Mouse (Mus musculus) myocyte (in vitro differentiated cells): Measurements from ENCODE around the gene Prcd.

Experiments
- E2F4 ChIP-seq: IDR thresholded peaks from one replicate; pipeline ENCODE4 v1.6.1; 2011; ENCODE audit warnings: mild to moderate bottlenecking, control low read depth, moderate library complexity; ENCODE audit not compliant: insufficient read depth
- MAX ChIP-seq: IDR thresholded peaks from one replicate; pipeline ENCODE4 v1.6.1; 2011; ENCODE audit warnings: low read depth, mild to moderate bottlenecking, control low read depth
- MYOD1 ChIP-seq, 3 experiments: IDR thresholded peaks; one replicate each; pipeline ENCODE4 v1.6.1; 2011; ENCODE audit warnings: control low read depth in 2 of 3, low read depth in 2 of 3, mild to moderate bottlenecking in 2 of 3, moderate library complexity in 1 of 3; ENCODE audit not compliant: insufficient read length in 2 of 3, control insufficient read depth in 1 of 3
- POLR2A ChIP-seq: IDR thresholded peaks from one replicate; pipeline ENCODE4 v1.6.1; 2011; ENCODE audit warnings: low read depth, mild to moderate bottlenecking, control low read depth, moderate library complexity; ENCODE audit not compliant: insufficient read length
- POLR2AphosphoS2 ChIP-seq: IDR thresholded peaks from one replicate; pipeline ENCODE4 v1.6.1; 2011; ENCODE audit warnings: low read depth, control low read depth; ENCODE audit not compliant: insufficient read length
- REST ChIP-seq: IDR thresholded peaks from one replicate; pipeline ENCODE4 v1.6.1; 2011; ENCODE audit warnings: mild to moderate bottlenecking, control low read depth, moderate library complexity; ENCODE audit not compliant: insufficient read depth, insufficient read length
- SRF ChIP-seq: IDR thresholded peaks from one replicate; pipeline ENCODE4 v1.6.1; 2011; ENCODE audit warnings: low read depth; ENCODE audit not compliant: control insufficient read depth, insufficient read length
- TCF12 ChIP-seq: IDR thresholded peaks from one replicate; pipeline ENCODE4 v1.6.1; 2011; ENCODE audit warnings: mild to moderate bottlenecking, control low read depth; ENCODE audit not compliant: poor library complexity, insufficient read depth, severe bottlenecking
- USF1 ChIP-seq: IDR thresholded peaks from one replicate; pipeline ENCODE4 v1.6.1; 2011; ENCODE audit warnings: low read depth, mild to moderate bottlenecking, control low read depth, moderate library complexity

DNA sequence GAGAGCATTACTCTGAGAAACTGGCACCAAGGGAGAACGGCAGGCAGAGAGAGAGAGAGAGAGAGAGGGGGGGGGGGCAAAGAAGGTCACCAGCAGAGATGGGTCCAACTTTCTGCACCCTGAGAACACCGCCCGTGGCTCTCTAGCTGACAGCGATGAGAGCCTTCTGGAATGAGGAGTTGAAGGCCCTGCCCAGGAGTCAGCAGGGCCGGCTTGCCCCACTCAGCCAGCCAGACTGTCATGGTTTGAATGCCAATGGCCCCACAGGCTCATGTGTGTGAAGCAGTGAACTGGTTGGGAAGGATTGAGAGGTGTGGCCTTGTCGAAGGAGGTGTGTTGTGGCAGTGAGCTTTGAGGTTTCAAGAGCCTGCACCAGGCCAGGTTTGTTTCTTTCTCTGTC lies 40.1 kb upstream of the Prcd start:
- TF ChIP-seq MAX, result no peak
- TF ChIP-seq REST, result no peak
- no peak for TF ChIP-seq POLR2A
- TF ChIP-seq USF1, result no peak
- no peak for TF ChIP-seq POLR2AphosphoS2
- TF ChIP-seq MYOD1 (IDR thresholded peaks at IDR 0.05; ENCODE audit: control insufficient read depth in 1 of 3, insufficient read length in 2 of 3, low read depth in 2 of 3), result no peak
- no peak for TF ChIP-seq E2F4
- no peak for TF ChIP-seq SRF
- TF ChIP-seq TCF12, result no peak
